Mouse (Mus musculus): ENCODE results near the gene Hoxb4. TPM values are rescaled to one million over a fixed set of nuclear protein-coding genes. Genes with fewer than 3 reads are reported as not detected.

Hoxb4 gene
- polyA plus RNA-seq, 1 experiment from 2014 or later = not detected

- 2% methylated on average over 8 of the region's 8 CpGs for WGBS
- Histone ChIP-seq H3K9me3 (no peaks in the 10 kb centered on the region), H3K36me3 (replicated peaks) (no peaks in the 10 kb centered on the region), H3K4me2 (no peak overlapping the region), H3K27me3 (peaks cover 100% of the 10 kb centered on the region), H3K9ac (no peak overlapping the region), H3K4me1 (no peaks in the 10 kb centered on the region), H3K27ac (no peak overlapping the region), H3K4me3 (replicated peaks) (no peak overlapping the region)
- no peak for ATAC-seq (ENCODE audit: low FRiP score)
Measured at GRCm38 (mm10) chr11:96324965-96325364, 6.9 kb downstream of the Hoxb4 start.

DNA sequence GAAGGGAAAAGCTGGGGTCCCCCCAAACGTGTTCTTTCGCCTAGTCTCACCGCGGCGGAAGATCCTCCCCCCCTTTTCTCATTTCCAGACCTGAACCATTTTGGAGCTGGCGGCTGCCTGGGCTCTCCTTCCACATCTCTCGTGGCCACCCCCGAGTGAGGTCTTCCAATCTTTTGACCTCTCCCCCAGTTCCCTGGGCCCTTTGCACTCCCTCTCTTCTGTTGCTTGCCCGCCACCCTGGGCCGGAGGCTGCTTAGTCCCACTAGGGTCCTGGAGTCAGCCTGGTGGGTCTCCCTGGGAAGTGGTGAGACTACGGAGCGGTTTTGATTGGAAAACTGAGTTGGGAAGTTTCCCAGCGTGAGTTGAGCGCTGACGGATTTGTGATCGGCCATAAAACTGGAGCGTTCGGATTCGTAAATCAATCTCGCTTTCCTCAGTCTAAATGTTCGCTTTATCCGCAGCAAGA lies 7.7 kb downstream of the Hoxb4 start:
- no peak overlapping the region for H3K4me2 ChIP-seq
- WGBS = 2% methylated on average over 22 of the region's 22 CpGs
- H3K36me3 ChIP-seq (replicated peaks) = no peaks in the 10 kb centered on the region
- ATAC-seq (ENCODE audit: low FRiP score) = no peak
- no peaks in the 10 kb centered on the region for H3K9me3 ChIP-seq
- H3K4me1 ChIP-seq = no peaks in the 10 kb centered on the region
- H3K4me3 ChIP-seq (replicated peaks) = no peak overlapping the region
- H3K27ac ChIP-seq = no peak overlapping the region
- no peak overlapping the region for H3K9ac ChIP-seq
- peaks cover 100% of the 10 kb centered on the region for H3K27me3 ChIP-seq

GRCm38 (mm10) chr11:96326705-96327104 lies 8.6 kb downstream of the Hoxb4 start:
- no peak overlapping the region for H3K27ac ChIP-seq
- peaks cover 100% of the 10 kb centered on the region for H3K27me3 ChIP-seq
- no peaks in the 10 kb centered on the region for H3K4me1 ChIP-seq
- ATAC-seq (ENCODE audit: low FRiP score) = no peak
- H3K4me3 ChIP-seq (replicated peaks) = no peak overlapping the region
- no peaks in the 10 kb centered on the region for H3K9me3 ChIP-seq
- no peak overlapping the region for H3K4me2 ChIP-seq
- no peak overlapping the region for H3K9ac ChIP-seq
- WGBS = 2% methylated on average over 12 of the region's 12 CpGs
- no peaks in the 10 kb centered on the region for H3K36me3 ChIP-seq (replicated peaks)

GRCm38 (mm10) chr11:96327122-96327521 lies 9.1 kb downstream of the Hoxb4 start:
- Histone ChIP-seq H3K4me2 (no peak overlapping the region), H3K27ac (no peak overlapping the region), H3K9me3 (no peaks in the 10 kb centered on the region), H3K27me3 (peaks cover 100% of the 10 kb centered on the region), H3K4me1 (no peaks in the 10 kb centered on the region), H3K4me3 (replicated peaks) (no peak overlapping the region), H3K36me3 (replicated peaks) (no peaks in the 10 kb centered on the region), H3K9ac (no peak overlapping the region)
- no peak for ATAC-seq (ENCODE audit: low FRiP score)
- 2% methylated on average over 7 of the region's 7 CpGs for WGBS

- H3K9ac ChIP-seq = no peak overlapping the region
- ATAC-seq (ENCODE audit: low FRiP score) = no peak
- no peaks in the 10 kb centered on the region for H3K36me3 ChIP-seq (replicated peaks)
- H3K4me3 ChIP-seq (replicated peaks) = no peak overlapping the region
- no peak overlapping the region for H3K27ac ChIP-seq
- under 1% methylated on average over 5 of the region's 5 CpGs for WGBS
- peaks cover 100% of the 10 kb centered on the region for H3K27me3 ChIP-seq
- H3K4me1 ChIP-seq = no peaks in the 10 kb centered on the region
- no peak overlapping the region for H3K4me2 ChIP-seq
- no peaks in the 10 kb centered on the region for H3K9me3 ChIP-seq
Measured at GRCm38 (mm10) chr11:96327750-96328149, 9.7 kb downstream of the Hoxb4 start.

GRCm38 (mm10) chr11:96328605-96329004 lies 10.5 kb downstream of the Hoxb4 start:
- 10% methylated on average over 8 of the region's 8 CpGs for WGBS
- Histone ChIP-seq H3K4me2 (no peak overlapping the region), H3K4me3 (replicated peaks) (no peak overlapping the region)

DNA sequence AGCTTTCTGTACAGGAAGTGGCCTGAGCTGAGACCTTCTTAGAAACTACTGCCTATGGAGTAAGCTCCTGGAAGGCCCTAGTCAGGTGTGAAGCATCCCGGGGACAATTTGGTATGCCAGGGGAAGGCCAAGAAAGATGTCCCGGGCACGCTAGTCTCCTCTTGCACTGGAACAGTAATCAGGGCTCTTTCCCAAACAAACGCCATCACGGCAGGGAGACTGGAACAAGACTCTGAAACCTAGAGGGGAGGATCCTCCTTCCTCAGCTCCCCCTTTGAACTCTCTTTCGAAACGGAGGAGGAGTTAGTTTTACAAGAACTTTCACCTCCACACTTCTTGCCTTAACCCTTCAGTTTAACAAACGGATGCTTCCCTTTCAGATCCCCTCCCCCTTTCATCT lies 14.0 kb downstream of the Hoxb4 start:
- Histone ChIP-seq H3K4me1 (no peaks in the 10 kb centered on the region), H3K27ac (no peak overlapping the region), H3K27me3 (peaks cover 100% of the 10 kb centered on the region), H3K4me3 (replicated peaks) (no peak overlapping the region), H3K9me3 (no peaks in the 10 kb centered on the region), H3K36me3 (replicated peaks) (no peaks in the 10 kb centered on the region), H3K9ac (no peak overlapping the region), H3K4me2 (no peak overlapping the region)
- ATAC-seq (ENCODE audit: low FRiP score) = no peak
- WGBS = 1% methylated on average over 8 of the region's 8 CpGs

More at GRCm38 (mm10) chr11:96328605-96329004, 10.5 kb downstream of the Hoxb4 start:
- H3K9me3 ChIP-seq = no peaks in the 10 kb centered on the region
- no peak for ATAC-seq (ENCODE audit: low FRiP score)
- H3K4me1 ChIP-seq = no peaks in the 10 kb centered on the region
- H3K27me3 ChIP-seq = peaks cover 100% of the 10 kb centered on the region
- H3K9ac ChIP-seq = no peak overlapping the region
- no peak overlapping the region for H3K27ac ChIP-seq
- H3K36me3 ChIP-seq (replicated peaks) = no peaks in the 10 kb centered on the region

DNA sequence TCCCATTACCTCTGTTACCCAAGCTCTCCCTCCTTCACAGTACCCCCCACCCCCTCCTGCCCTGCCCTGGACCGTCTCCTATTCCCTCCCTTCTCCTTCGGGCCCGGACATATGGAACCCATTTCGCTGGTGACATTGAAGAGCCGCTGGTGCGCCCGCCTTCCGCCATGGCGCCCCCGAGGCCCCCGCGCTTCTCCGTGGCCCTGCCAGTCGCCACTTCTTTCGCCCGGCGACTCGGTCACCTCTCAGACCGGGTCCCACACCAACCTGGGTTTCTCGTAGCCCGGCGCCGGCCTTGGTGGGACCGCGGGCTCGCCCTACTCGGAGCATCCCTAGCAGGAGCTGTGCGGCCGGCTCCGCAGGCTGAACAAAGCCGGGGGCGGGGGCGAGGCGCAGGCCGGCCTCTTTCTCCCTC lies 14.6 kb downstream of the Hoxb4 start:
- under 1% methylated on average over 35 of the region's 35 CpGs for WGBS
- H3K36me3 ChIP-seq (replicated peaks) = no peaks in the 10 kb centered on the region
- peaks cover 100% of the 10 kb centered on the region for H3K27me3 ChIP-seq
- H3K4me3 ChIP-seq (replicated peaks) = no peak overlapping the region
- no peaks in the 10 kb centered on the region for H3K4me1 ChIP-seq
- H3K9me3 ChIP-seq = no peaks in the 10 kb centered on the region
- ATAC-seq (ENCODE audit: low FRiP score) = no peak
- H3K4me2 ChIP-seq = no peak overlapping the region
- no peak overlapping the region for H3K9ac ChIP-seq
- no peak overlapping the region for H3K27ac ChIP-seq

- H3K9me3 ChIP-seq = no peaks in the 10 kb centered on the region
- H3K36me3 ChIP-seq (replicated peaks) = no peaks in the 10 kb centered on the region
- peaks cover 100% of the 10 kb centered on the region for H3K27me3 ChIP-seq
- H3K27ac ChIP-seq = no peak overlapping the region
- 2% methylated on average over 17 of the region's 17 CpGs for WGBS
- no peak for ATAC-seq (ENCODE audit: low FRiP score)
- no peaks in the 10 kb centered on the region for H3K4me1 ChIP-seq
- no peak overlapping the region for H3K9ac ChIP-seq
- no peak overlapping the region for H3K4me3 ChIP-seq (replicated peaks)
- H3K4me2 ChIP-seq = no peak overlapping the region
Measured at GRCm38 (mm10) chr11:96333241-96334001, 15.4 kb downstream of the Hoxb4 start.

GRCm38 (mm10) chr11:96334002-96334364 lies 15.9 kb downstream of the Hoxb4 start:
- Histone ChIP-seq H3K4me3 (replicated peaks) (no peak overlapping the region), H3K27me3 (peaks cover 100% of the 10 kb centered on the region), H3K9ac (no peak overlapping the region), H3K36me3 (replicated peaks) (no peaks in the 10 kb centered on the region), H3K9me3 (no peaks in the 10 kb centered on the region), H3K27ac (no peak overlapping the region), H3K4me2 (no peak overlapping the region), H3K4me1 (no peaks in the 10 kb centered on the region)
- ATAC-seq (ENCODE audit: low FRiP score) = no peak
- WGBS = 12% methylated on average over 2 of the region's 2 CpGs

DNA sequence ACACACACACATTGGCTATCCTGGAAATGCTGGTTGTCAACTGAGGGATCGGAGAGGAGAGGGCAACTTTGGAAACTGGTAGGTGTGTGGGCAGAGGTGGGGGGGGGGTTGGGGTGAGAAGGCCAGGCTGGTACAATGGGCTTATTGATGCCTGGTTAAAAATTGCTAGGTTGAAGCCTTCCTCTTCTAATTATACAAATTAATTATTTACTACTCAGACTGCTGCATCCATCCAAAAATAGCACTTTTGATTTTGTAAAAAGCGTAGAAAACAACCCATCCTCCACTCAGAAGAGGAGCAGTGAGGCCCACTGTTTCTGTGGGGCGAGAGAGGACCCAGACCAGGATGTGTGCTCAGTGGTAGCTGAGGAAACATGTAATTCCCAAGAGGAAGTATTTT lies 16.9 kb downstream of the Hoxb4 start:
- Histone ChIP-seq H3K9ac (no peak overlapping the region), H3K4me3 (replicated peaks) (no peak overlapping the region), H3K27me3 (peaks cover 100% of the 10 kb centered on the region), H3K4me2 (no peak overlapping the region), H3K27ac (no peak overlapping the region), H3K36me3 (replicated peaks) (no peaks in the 10 kb centered on the region), H3K9me3 (no peaks in the 10 kb centered on the region), H3K4me1 (no peaks in the 10 kb centered on the region)
- no peak for ATAC-seq (ENCODE audit: low FRiP score)
- WGBS = 22% methylated on average over 3 of the region's 3 CpGs

- H3K9ac ChIP-seq = no peak overlapping the region
- no peaks in the 10 kb centered on the region for H3K9me3 ChIP-seq
- H3K27me3 ChIP-seq = peaks cover 100% of the 10 kb centered on the region
- H3K36me3 ChIP-seq (replicated peaks) = no peaks in the 10 kb centered on the region
- H3K4me3 ChIP-seq (replicated peaks) = no peak overlapping the region
- ATAC-seq (ENCODE audit: low FRiP score) = no peak
- H3K4me1 ChIP-seq = no peaks in the 10 kb centered on the region
- no peak overlapping the region for H3K27ac ChIP-seq
- 0% methylated on average over 2 of the region's 2 CpGs for WGBS
- H3K4me2 ChIP-seq = no peak overlapping the region
Measured at GRCm38 (mm10) chr11:96336597-96336996, 18.5 kb downstream of the Hoxb4 start.

GRCm38 (mm10) chr11:96337026-96337425 lies 19.0 kb downstream of the Hoxb4 start:
- H3K9ac ChIP-seq = no peak overlapping the region
- H3K36me3 ChIP-seq (replicated peaks) = no peaks in the 10 kb centered on the region
- no peaks in the 10 kb centered on the region for H3K9me3 ChIP-seq
- ATAC-seq (ENCODE audit: low FRiP score) = no peak
- H3K27ac ChIP-seq = no peak overlapping the region
- no peak overlapping the region for H3K4me2 ChIP-seq
- peaks cover 100% of the 10 kb centered on the region for H3K27me3 ChIP-seq
- WGBS = 0% methylated on average over 6 of the region's 6 CpGs
- no peak overlapping the region for H3K4me3 ChIP-seq (replicated peaks)
- no peaks in the 10 kb centered on the region for H3K4me1 ChIP-seq

Data from forebrain, embryonic 12.5 days (tissue).